Mouse (Mus musculus): ENCODE results near the gene Scrg1. TPM values are rescaled to one million over a fixed set of nuclear protein-coding genes. Genes with fewer than 3 reads are reported as not detected.
A peak's percentile ranks its signal among the peaks of the same experiment; 100 is the strongest.
"Not testable (repeated sequence)": the region's sequence is repeated elsewhere in the genome, so short reads cannot be mapped to it uniquely, and the experiment has no call there.

The Scrg1 gene
- polyA plus RNA-seq, 1 experiment from 2014 or later = not detected

DNA sequence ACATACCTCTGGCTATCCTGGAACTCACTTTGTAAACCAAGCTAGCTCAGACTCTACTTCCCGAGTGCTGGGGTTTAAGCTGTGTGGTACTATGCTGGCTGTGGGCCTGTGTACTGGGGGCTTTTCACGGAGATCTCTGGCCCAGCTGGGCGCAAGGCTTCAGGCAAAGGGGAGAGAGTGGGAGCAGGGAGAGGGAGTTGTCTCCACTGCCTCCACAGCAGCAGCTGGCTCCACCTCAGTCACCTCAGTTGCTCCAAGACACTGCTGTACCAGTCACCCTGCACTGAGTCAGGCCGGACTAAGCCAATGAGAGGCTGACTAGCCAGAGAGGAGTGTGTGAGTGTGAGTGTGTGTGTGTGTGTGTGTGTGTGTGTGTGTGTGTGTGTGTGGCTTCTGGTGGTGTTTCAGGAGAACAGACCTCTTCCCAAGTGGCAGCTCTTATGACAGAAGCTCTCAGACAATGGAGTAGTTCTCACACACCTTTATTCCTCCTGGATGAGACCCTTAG, 51.9 kb downstream of the Scrg1 start:
- ChIA-PET CTCF (interaction anchor here (1.1 kb wide), 1 partner anchor 80 kb away, joined by 3 read pairs; no protein-coding TSS in a partner anchor), POLR2A (no interaction called here)
- ATAC-seq = no peak
- H3K27me3 ChIP-seq = no peaks in the 10 kb centered on the region
- TF ChIP-seq CTCF (IDR thresholded peaks at IDR 0.05) = no peak
- in situ Hi-C loops (cut with MboI; ENCODE audit: low pct_unique_long_range_greater_than_20kb) = no loop called here
- no peak for DNase-seq (ENCODE audit: low read depth, low spot score)

- ATAC-seq = no peak
- POLR2A ChIA-PET = no interaction called here
- DNase-seq (ENCODE audit: low read depth, low spot score) = no peak
- TF ChIP-seq CTCF (IDR thresholded peaks at IDR 0.05) = no peak
- CTCF ChIA-PET = interaction anchor here (0.9 kb wide), 1 partner anchor 10 kb away, joined by 3 read pairs; no protein-coding TSS in a partner anchor
- in situ Hi-C loops (cut with MboI; ENCODE audit: low pct_unique_long_range_greater_than_20kb) = no loop called here
- H3K27me3 ChIP-seq = no peaks in the 10 kb centered on the region
These were observed 52.9 kb downstream of the Scrg1 start for GRCm38 (mm10) chr8:57508657-57509056.

GRCm38 (mm10) chr8:57510791-57511315, 55.1 kb downstream of the Scrg1 start:
- ChIA-PET POLR2A (interaction anchor here (1.1 to 1.9 kb wide), 2 partner anchors 23 to 25 kb away, joined by 3 to 9 read pairs; partner anchors contain the start of gene Sap30), CTCF (no interaction called here)
- no peak for ATAC-seq
- no peaks in the 10 kb centered on the region for H3K27me3 ChIP-seq
- DNase-seq (ENCODE audit: low read depth, low spot score) = no peak
- TF ChIP-seq CTCF (IDR thresholded peaks at IDR 0.05) = no peak
- in situ Hi-C loops (cut with MboI; ENCODE audit: low pct_unique_long_range_greater_than_20kb) = no loop called here

DNA sequence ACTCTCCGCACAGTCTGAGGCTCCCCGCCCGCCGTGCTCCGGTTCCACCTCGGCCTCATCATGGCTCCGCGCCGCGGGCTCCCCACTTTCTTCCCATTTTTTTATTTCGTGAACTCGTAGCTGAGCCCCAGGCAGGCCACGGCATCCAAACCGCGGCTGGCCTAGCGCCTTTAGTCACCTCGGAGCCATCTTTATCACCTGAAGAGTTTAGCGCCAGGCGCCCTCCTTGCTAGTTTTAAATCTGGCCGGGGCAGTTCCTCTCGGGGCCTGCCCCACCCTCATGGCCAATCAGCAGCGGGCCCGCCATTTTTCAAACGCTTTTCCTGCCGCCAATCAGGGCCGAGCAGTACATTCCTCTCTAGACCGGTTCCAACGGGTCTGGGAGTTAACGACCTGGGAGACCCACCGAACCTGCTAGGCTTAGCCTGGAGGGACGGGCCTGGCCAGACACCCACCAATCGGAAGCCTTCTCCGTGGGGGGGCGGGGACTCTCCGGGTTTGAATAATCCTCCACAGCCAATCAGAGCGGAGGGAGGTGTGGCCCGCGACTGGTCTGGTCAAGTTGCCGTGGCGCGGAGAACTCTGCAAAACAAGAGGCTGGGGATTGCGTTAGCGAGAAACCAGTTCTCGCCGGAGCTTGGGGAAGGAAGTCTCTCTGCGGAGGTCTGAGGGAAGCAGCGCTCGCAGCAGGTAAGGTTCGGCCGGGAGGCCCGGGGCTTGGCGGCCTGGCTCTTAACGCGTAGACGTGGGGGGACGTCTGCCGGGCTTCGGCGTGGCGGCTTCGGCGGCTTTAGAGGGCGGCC, 55.8 kb downstream of the Scrg1 start, which contains the start of gene Hmgb2:
Gene Hmgb2 (plus strand): TSS at position 592 of the 803 bp plus-strand sequence.
- DNase-seq (ENCODE audit: low read depth, low spot score) (peak; percentile 98), ATAC-seq (peak; percentile 98)
- POLR2A ChIA-PET = interaction anchor here (1.1 to 1.9 kb wide), 2 partner anchors 13 to 23 kb away, joined by 3 to 9 read pairs; partner anchors contain the start of gene Sap30
- no peaks in the 10 kb centered on the region for H3K27me3 ChIP-seq
- TF ChIP-seq CTCF (IDR thresholded peaks at IDR 0.05) = no peak
- CTCF ChIA-PET = no interaction called here
- in situ Hi-C loops (cut with MboI; ENCODE audit: low pct_unique_long_range_greater_than_20kb) = no loop called here

GRCm38 (mm10) chr8:57512141-57513056, 56.7 kb downstream of the Scrg1 start:
- DNase-seq (ENCODE audit: low read depth, low spot score) (no peak), ATAC-seq (peak; percentile 12)
- CTCF ChIA-PET = interaction anchor here (2.1 kb wide), 1 partner anchor 19 kb away, joined by 7 read pairs; no protein-coding TSS in a partner anchor
- in situ Hi-C loops (cut with MboI; ENCODE audit: low pct_unique_long_range_greater_than_20kb) = no loop called here
- H3K27me3 ChIP-seq = no peaks in the 10 kb centered on the region
- TF ChIP-seq CTCF (IDR thresholded peaks at IDR 0.05) = no peak
- POLR2A ChIA-PET = interaction anchor here (1.1 to 1.9 kb wide), 2 partner anchors 12 to 24 kb away, joined by 3 to 9 read pairs; partner anchors contain the start of gene Sap30

- in situ Hi-C loops (cut with MboI; ENCODE audit: low pct_unique_long_range_greater_than_20kb); DNase-seq (ENCODE audit: low read depth, low spot score); ATAC-seq; POLR2A ChIA-PET; H3K27me3 ChIP-seq: not testable (repeated sequence)
- CTCF ChIA-PET = interaction anchor here (2.1 kb wide), 1 partner anchor 18 kb away, joined by 7 read pairs; no protein-coding TSS in a partner anchor
These were observed 57.5 kb downstream of the Scrg1 start for GRCm38 (mm10) chr8:57513178-57513661.

GRCm38 (mm10) chr8:57516685-57517084, 61.0 kb downstream of the Scrg1 start:
- POLR2A ChIA-PET; ATAC-seq; H3K27me3 ChIP-seq; DNase-seq (ENCODE audit: low read depth, low spot score): not testable (repeated sequence)
- CTCF ChIA-PET = interaction anchor here (1.6 kb wide), 1 partner anchor 8 kb away, joined by 3 read pairs; no protein-coding TSS in a partner anchor
- in situ Hi-C loops (cut with MboI; ENCODE audit: low pct_unique_long_range_greater_than_20kb) = loop anchor here (5.0 kb wide), 1 partner anchor 39 kb away; no protein-coding TSS in a partner anchor

- in situ Hi-C loops (cut with MboI; ENCODE audit: low pct_unique_long_range_greater_than_20kb) = loop anchor here (5.0 kb wide), 1 partner anchor 40 kb away; no protein-coding TSS in a partner anchor
- ChIA-PET POLR2A (no interaction called here), CTCF (interaction anchor here (1.1 to 1.6 kb wide), 3 partner anchors 13 to 21 kb away, joined by 3 to 5 read pairs (median 4); no protein-coding TSS in a partner anchor)
- no peak for DNase-seq (ENCODE audit: low read depth, low spot score)
- H3K27me3 ChIP-seq = no peaks in the 10 kb centered on the region
- TF ChIP-seq CTCF (IDR thresholded peaks at IDR 0.05) = no peak
- ATAC-seq = no peak
These were observed 62.0 kb downstream of the Scrg1 start for GRCm38 (mm10) chr8:57517723-57518122.

DNA sequence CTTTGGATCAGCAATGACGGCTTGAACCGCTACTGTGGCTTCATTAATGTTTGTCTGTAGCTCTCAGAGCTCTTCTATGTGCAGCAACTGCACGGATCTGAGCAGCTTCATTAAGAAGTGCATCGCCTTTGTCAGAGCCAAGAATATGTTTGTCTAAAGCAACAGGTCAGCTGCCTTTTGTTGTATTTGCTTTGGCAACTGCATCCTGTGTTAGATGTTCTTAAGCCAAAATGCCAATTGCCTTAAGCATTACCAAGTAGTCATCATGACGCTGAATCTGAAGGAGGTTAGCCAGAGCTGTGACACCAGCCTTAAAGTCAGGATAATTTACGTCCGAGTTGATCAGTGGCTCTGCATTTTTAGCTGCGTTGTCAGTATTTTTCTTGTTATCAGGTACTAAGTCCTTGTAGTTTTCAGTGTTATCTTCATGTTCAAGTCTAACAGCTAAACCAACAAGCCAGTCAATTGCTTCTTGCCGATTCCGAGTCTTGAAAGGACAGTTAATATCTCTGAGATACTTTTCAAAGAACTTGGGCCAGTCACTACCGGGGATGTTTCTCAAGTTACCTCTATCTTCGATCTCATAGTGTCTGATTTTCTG, 64.6 kb downstream of the Scrg1 start:
- in situ Hi-C loops (cut with MboI; ENCODE audit: low pct_unique_long_range_greater_than_20kb) = no loop called here
- ChIA-PET CTCF (interaction anchor here (1.0 to 3.3 kb wide), 2 partner anchors 11 to 91 kb away, joined by 4 to 15 read pairs; no protein-coding TSS in a partner anchor), POLR2A (interaction anchor here (1.0 to 1.2 kb wide), 2 partner anchors 33 to 67 kb away, joined by 4 to 8 read pairs; partner anchors contain the start of gene Sap30)
- DNase-seq (ENCODE audit: low read depth, low spot score) (no peak), ATAC-seq (peak; percentile 22)
- no peaks in the 10 kb centered on the region for H3K27me3 ChIP-seq
- no peak for TF ChIP-seq CTCF (IDR thresholded peaks at IDR 0.05)

Other genes starting within 250 kb of the Scrg1 start
- 0.58 TPM for gene Hand2, start 134.9 kb upstream of the Scrg1 start, polyA plus RNA-seq (2021)
- 32.3 TPM for gene Sap30, start 31.9 kb downstream of the Scrg1 start, polyA plus RNA-seq (2021)
- 65.4 TPM for gene Hmgb2, start 56.0 kb downstream of the Scrg1 start, polyA plus RNA-seq (2021)
- 21.8 TPM for gene Galnt7, start 197.1 kb downstream of the Scrg1 start, polyA plus RNA-seq (2021)

Measured in Patski (cell line).